Comparison of ENCODE assay signal across 29 mouse cellular contexts in genomic region chr4:150201232-150201631, GRCm38 (mm10). TPM values are rescaled to one million over a fixed set of nuclear protein-coding genes. Genes with fewer than 3 reads are reported as not detected.
DNase-seq lines count a peak whose midpoint lies in the region; ATAC-seq and TF ChIP-seq lines count a peak whose summit lies in the region.
"Had no signal": no experiment of that assay in that cellular context is flagged by ENCODE, and none has a peak within 500 bp of the region (broad histone marks: within the 10 kb centered on the region; RNA-seq: fewer than 3 reads in every experiment).

Gene Car6 (minus strand): TSS chr4:150201332.

- ATAC-seq in forebrain, embryonic 16.5 days = no peak
- ATAC-seq: activated CD4-positive, CD25-positive, alpha-beta regulatory T cell, adult 4 months; CD4-positive, CD25-positive, alpha-beta regulatory T cell, adult 4 months; forebrain, embryonic 13.5 days; forebrain, embryonic 15.5 days; Patski had no signal

- no peaks in the 10 kb centered on the region for H3K9me3 ChIP-seq in forebrain, embryonic 10.5 days
- H3K9me3 ChIP-seq in forebrain, embryonic 16.5 days (ENCODE audit: control insufficient read depth, low read length) = no peaks in the 10 kb centered on the region
- H3K9me3 ChIP-seq: embryonic facial prominence, embryonic 13.5 days; embryonic facial prominence, embryonic 15.5 days; forebrain, embryonic 13.5 days; forebrain, embryonic 15.5 days; G1E had no signal

- peaks cover 22% of the 10 kb centered on the region for H3K4me1 ChIP-seq in forebrain, embryonic 10.5 days
- H3K4me1 ChIP-seq in forebrain, embryonic 16.5 days (replicated peaks; ENCODE audit: control insufficient read depth, insufficient read depth, low read length) = no peaks in the 10 kb centered on the region
- H3K4me1 ChIP-seq: embryonic facial prominence, embryonic 13.5 days; embryonic facial prominence, embryonic 15.5 days; forebrain, embryonic 13.5 days; forebrain, embryonic 15.5 days had no signal

- H3K4me3 ChIP-seq in forebrain, embryonic 10.5 days = no peak within 1 kb of the TSS
- H3K4me3 ChIP-seq in forebrain, embryonic 16.5 days (replicated peaks; ENCODE audit: low read length) = no peak within 1 kb of the TSS
- no peak within 1 kb of the TSS for H3K4me3 ChIP-seq in myocyte
- H3K4me3 ChIP-seq: embryonic facial prominence, embryonic 13.5 days; embryonic facial prominence, embryonic 15.5 days; erythroblast, embryonic 14.5 days; forebrain, embryonic 13.5 days; forebrain, embryonic 15.5 days had no signal

- H3K9ac ChIP-seq in forebrain, embryonic 16.5 days (replicated peaks; ENCODE audit: low read depth, low read length) = no peak within 1 kb of the TSS
- H3K9ac ChIP-seq: embryonic facial prominence, embryonic 13.5 days; embryonic facial prominence, embryonic 15.5 days; forebrain, embryonic 13.5 days; forebrain, embryonic 15.5 days had no signal

- H3ac ChIP-seq in myocyte (ENCODE audit: control insufficient read depth, insufficient read length) = no peak within 1 kb of the TSS

- peak within 1 kb of the TSS; percentile 37; the same call in 1 of the 2 replicates for H3K27ac ChIP-seq in forebrain, embryonic 10.5 days
- H3K27ac ChIP-seq in forebrain, embryonic 16.5 days (ENCODE audit: low read length) = no peak within 1 kb of the TSS
- H3K27ac ChIP-seq: embryonic facial prominence, embryonic 13.5 days; embryonic facial prominence, embryonic 15.5 days; forebrain, embryonic 13.5 days; forebrain, embryonic 15.5 days had no signal

- WGBS in forebrain, embryonic 10.5 days = 67% methylated on average over 5 of the region's 5 CpGs
- 66% methylated on average over 5 of the region's 5 CpGs for WGBS in forebrain, embryonic 16.5 days

- no peak for DNase-seq in forebrain, embryonic 10.5 days (ENCODE audit: extremely low spot score, low spot score)
- peak; percentile 63 for DNase-seq in retina, postnatal 1 day
- DNase-seq in retina, embryonic 14.5 days (ENCODE audit: low spot score) = no peak
- no peak for DNase-seq in thymus, postnatal 14 days
- DNase-seq in adrenal gland, postnatal 10 days = no peak
- DNase-seq: adrenal gland, adult 8-10 months; adrenal gland, postnatal 25 days; B cell, adult 2 months; cerebellum, adult 11-12 months; cerebellum, adult 2 months; cerebellum, adult 9-10 months; cerebellum, postnatal 10 days; cerebellum, postnatal 25 days had no signal

- no peaks in the 10 kb centered on the region for H3K27me3 ChIP-seq in forebrain, embryonic 10.5 days (ENCODE audit: poor library complexity, severe bottlenecking)
- H3K27me3 ChIP-seq in forebrain, embryonic 16.5 days (replicated peaks; ENCODE audit: control insufficient read depth, insufficient read depth, low read length) = no peaks in the 10 kb centered on the region
- H3K27me3 ChIP-seq in myocyte (ENCODE audit: control insufficient read depth, insufficient read depth, insufficient read length) = peaks cover 26% of the 10 kb centered on the region
- H3K27me3 ChIP-seq: embryonic facial prominence, embryonic 13.5 days; embryonic facial prominence, embryonic 15.5 days; forebrain, embryonic 13.5 days; forebrain, embryonic 15.5 days; Patski had no signal

- no peak within 1 kb of the TSS for H3K4me2 ChIP-seq in forebrain, embryonic 16.5 days (ENCODE audit: low read length)
- H3K4me2 ChIP-seq in myocyte (ENCODE audit: low read depth) = no peak within 1 kb of the TSS
- H3K4me2 ChIP-seq: embryonic facial prominence, embryonic 13.5 days; embryonic facial prominence, embryonic 15.5 days; forebrain, embryonic 13.5 days; forebrain, embryonic 15.5 days had no signal

- H3K36me3 ChIP-seq in forebrain, embryonic 10.5 days (replicated peaks) = no peaks in the 10 kb centered on the region
- H3K36me3 ChIP-seq in forebrain, embryonic 16.5 days (ENCODE audit: control insufficient read depth, insufficient read depth) = no peaks in the 10 kb centered on the region
- no peaks in the 10 kb centered on the region for H3K36me3 ChIP-seq in myocyte (ENCODE audit: control insufficient read depth, insufficient read depth)
- H3K36me3 ChIP-seq: embryonic facial prominence, embryonic 13.5 days; embryonic facial prominence, embryonic 15.5 days; forebrain, embryonic 15.5 days; G1E had no signal

- no peaks in the 10 kb centered on the region for H3K79me2 ChIP-seq in myocyte (ENCODE audit: control insufficient read depth, insufficient read depth)

- TF ChIP-seq POLR2A in myocyte (IDR thresholded peaks at IDR 0.05; ENCODE audit: insufficient read length, low read depth) = no peak

TF ChIP-seq in myocyte, 11 proteins besides CTCF, POLR2A, EP300 and RAD21:
- TF ChIP-seq MYOG (IDR thresholded peaks at IDR 0.05; ENCODE audit: control insufficient read depth in 1 of 3, insufficient read depth in 1 of 3, insufficient read length in 2 of 3, low read depth in 2 of 3) (no peak), USF1 (IDR thresholded peaks at IDR 0.05; ENCODE audit: low read depth) (no peak), SRF (IDR thresholded peaks at IDR 0.05; ENCODE audit: control insufficient read depth, insufficient read length, low read depth) (no peak), MAX (IDR thresholded peaks at IDR 0.05; ENCODE audit: low read depth) (no peak), TCF3 (IDR thresholded peaks at IDR 0.05; ENCODE audit: insufficient read length, low read depth) (no peak), POLR2AphosphoS2 (IDR thresholded peaks at IDR 0.05; ENCODE audit: insufficient read length, low read depth) (no peak), TCF12 (IDR thresholded peaks at IDR 0.05; ENCODE audit: insufficient read depth, poor library complexity, severe bottlenecking) (no peak), CEBPB (IDR thresholded peaks at IDR 0.05; ENCODE audit: insufficient read depth, poor library complexity, severe bottlenecking) (no peak), E2F4 (IDR thresholded peaks at IDR 0.05; ENCODE audit: insufficient read depth) (no peak), REST (IDR thresholded peaks at IDR 0.05; ENCODE audit: insufficient read depth, insufficient read length) (no peak), MYOD1 (IDR thresholded peaks at IDR 0.05; ENCODE audit: control insufficient read depth in 1 of 3, insufficient read length in 2 of 3, low read depth in 2 of 3) (no peak)

RNA-seq across cellular contexts. Expression of gene Car6, which starts in this region (rescaled TPM):
- 0.22 TPM in 1 of 2 replicates, not detected in the other for polyA plus RNA-seq in forebrain, embryonic 10.5 days (2016; fragmentation: Nextera tagmentation; extraction: Ambion mirVana)
- polyA plus RNA-seq in forebrain, embryonic 16.5 days (2015; fragmentation: Nextera tagmentation; extraction: Ambion mirVana) = not detected in 2 replicates
- polyA plus RNA-seq in myocyte (2012; fragmentation: generic; extraction: Trizol) = 52.7 TPM
- total RNA-seq in adrenal gland, postnatal 10 days (2021) = under 1 TPM; 0.27 to 0.54 TPM
- total RNA-seq: adrenal gland, postnatal 4 days; CH12.LX; G1E had no signal
- polyA plus RNA-seq: activated CD4-positive, CD25-positive, alpha-beta regulatory T cell, adult 4 months; brain, embryonic 14.5 days; CD4-positive, CD25-positive, alpha-beta regulatory T cell, adult 4 months; cerebellum, adult 2 months; cortical plate, adult 2 months; embryonic facial prominence, embryonic 13.5 days; erythroblast, embryonic 14.5 days; forebrain, embryonic 11.5 days; forebrain, embryonic 13.5 days; forebrain, embryonic 15.5 days; G1E; Patski had no signal

Comparison
In these comparisons a context has a peak if more than half of its experiments do, and no peak if none do; other contexts are left out.
1. RNA of gene Car6 (polyA plus RNA-seq): 52.7 TPM in myocyte (single experiment); 0.22 TPM in forebrain, embryonic 10.5 days and not detected in forebrain, embryonic 16.5 days; every median in the first group is over 10 times any median in the second.